Mouse (Mus musculus) activated CD4-positive, CD25-positive, alpha-beta regulatory T cell, adult 4 months (primary cell): ENCODE results near the gene Gm266. TPM values are rescaled to one million over a fixed set of nuclear protein-coding genes. Genes with fewer than 3 reads are reported as not detected.
"Not testable (repeated sequence)": the region's sequence is repeated elsewhere in the genome, so short reads cannot be mapped to it uniquely, and the experiment has no call there.

Source experiments
- ATAC-seq: one replicate; pipeline ENCODE4 v1.8.0; 2017
- polyA plus RNA-seq, 2 experiments: library from polyadenylated mRNA; unstranded; fragments of 100-300 nt; shearing (Covaris generic); gene quantifications; one replicate each; pipeline ENCODE4 v1.2.1; 2017

Gm266 gene
- not detected for polyA plus RNA-seq

DNA sequence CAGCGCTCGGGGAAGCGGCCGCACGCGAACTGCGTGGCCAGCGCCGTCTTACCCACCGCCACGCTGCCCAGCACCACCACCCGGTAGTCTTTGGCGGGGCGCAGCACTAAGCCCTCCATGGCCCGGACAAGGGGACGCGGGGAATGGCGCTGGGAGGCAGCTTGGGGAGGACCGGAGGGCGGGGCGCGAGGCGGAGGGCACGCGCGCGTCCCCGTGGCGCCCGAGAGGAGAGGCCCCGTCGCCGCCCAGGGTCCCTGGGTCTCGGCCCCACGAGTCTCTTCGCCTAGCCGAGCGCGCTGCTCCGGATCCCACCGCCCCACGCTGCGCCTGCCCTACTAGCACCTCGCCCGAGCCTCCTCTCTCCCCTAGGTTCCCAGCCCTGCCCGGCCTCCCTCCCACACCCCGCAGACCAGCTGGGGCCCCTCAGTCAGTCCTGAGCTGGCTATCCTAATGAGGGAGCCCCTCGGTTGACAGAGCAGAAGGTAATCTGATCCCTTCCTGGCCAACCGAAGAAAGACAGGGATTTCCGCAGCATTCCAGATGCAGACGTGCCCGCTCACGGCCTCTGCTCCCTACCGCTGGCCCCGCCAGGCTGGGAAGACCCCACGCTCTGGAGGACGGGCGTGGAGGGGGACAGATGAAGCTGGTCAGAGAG is at the start of gene Gm266:
TSS of gene Gm266 (minus strand) at position 172 of the 655 bp plus-strand sequence.
- no peak for ATAC-seq

DNA sequence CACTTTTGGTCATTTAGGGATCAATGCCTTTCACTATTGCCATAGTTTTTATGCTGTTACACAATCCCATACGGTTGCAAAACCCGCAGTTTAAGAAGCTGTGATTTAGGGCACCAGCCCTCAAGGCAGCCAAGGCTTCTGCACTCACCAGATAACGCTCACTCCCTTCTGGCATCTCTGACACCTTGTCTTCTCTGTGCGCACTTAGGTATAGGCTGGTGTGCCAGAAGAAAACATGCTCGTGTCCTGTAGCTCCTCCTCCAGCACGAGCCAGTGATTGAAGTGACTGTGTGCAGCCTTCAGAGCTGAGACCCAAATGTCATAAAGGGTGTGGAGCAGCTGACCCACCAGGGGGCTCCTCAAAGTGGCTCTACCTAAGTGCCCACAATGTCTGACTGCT is 49.7 kb upstream of the Gm266 start:
- ATAC-seq: no peak

- ATAC-seq: no peak
These were observed 47.6 kb upstream of the Gm266 start for GRCm38 (mm10) chr12:111533096-111533794.

DNA sequence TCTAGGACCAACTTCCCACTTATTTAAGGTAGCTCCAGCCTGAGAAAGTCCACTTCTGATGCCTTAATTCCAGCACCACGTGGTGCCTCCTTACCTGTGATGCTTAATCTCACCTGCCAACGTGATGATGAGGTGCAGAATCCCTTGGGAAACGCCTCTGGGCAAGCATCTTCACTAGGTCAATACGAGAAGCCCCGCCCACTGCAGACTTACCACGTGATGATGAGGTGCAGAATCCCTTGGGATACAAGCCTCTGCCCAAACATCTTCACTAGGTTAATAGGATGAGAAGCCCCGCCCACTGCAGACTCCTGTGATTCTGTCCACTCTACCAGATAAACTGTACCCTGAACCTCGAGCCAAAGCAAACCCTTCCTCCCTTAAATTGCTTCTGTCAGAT is 43.6 kb upstream of the Gm266 start:
- ATAC-seq: no peak

- ATAC-seq: no peak
These were observed 42.1 kb upstream of the Gm266 start for GRCm38 (mm10) chr12:111527643-111528281.

DNA sequence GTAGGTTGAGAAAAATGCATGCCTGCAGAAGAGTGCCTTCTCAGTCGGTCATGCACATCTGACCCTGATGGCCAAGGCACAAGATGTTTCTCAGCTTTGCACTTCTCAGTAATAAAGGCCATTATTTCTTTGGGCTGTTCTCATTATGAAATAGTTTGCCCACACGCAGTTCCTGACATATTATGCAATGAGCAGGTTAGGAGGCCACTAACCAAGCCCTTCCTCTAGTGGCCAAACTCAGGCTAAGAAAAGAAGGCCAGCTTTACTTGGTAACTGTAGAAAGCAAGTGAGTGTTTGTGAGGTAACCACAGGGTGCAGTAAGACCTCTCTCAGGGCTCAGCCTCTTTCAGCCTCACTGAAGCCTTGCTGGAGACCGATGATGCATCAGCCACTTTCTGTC is 39.3 kb upstream of the Gm266 start:
- no peak for ATAC-seq

DNA sequence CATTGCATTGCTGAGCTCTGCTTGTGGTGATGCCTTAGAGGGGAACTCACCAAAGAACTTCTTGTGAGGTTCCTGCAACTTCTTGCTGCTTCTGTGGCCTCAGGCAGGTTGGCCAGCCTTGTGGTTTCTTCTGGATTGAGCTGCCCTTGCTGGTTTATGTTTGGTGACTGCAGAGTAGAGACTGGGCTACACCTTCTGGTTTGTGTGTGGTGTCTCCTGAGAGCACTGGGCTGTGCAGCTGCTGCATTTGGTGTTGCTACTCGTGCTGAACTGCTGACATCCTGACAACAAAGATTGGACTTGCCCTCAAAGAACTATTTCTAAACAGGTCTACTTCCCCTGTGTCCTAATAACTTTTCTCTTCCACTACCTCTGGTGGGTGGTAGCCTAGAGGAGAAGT is 38.8 kb upstream of the Gm266 start:
- no peak for ATAC-seq

- no peak for ATAC-seq
These were observed 35.4 kb upstream of the Gm266 start for GRCm38 (mm10) chr12:111520994-111521393.

DNA sequence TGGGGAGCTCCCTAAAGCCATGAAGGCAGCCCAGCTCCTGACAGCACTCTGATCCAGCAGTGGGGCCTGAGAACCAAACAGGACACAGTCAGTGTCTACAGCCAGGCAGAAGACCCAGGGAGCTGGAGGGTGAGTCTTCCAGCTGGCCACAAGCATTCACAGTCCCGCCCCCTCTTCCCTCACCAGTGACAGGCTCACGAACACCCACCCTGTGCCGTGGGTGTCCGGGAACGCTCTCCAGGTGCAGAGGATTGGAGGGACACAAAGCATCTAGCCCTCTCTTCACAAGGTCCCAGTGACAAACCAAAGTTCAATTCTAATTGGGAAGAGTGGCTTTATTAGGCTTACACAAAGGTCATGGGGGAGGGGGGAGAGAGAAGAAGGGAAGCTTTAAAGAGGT is 34.2 kb upstream of the Gm266 start:
- ATAC-seq: no peak

- ATAC-seq: no peak
These were observed 32.8 kb upstream of the Gm266 start for GRCm38 (mm10) chr12:111518391-111518790.

- ATAC-seq: no peak
These were observed 32.3 kb upstream of the Gm266 start for GRCm38 (mm10) chr12:111517901-111518300.

GRCm38 (mm10) chr12:111516826-111517225 is 31.2 kb upstream of the Gm266 start:
- peak; percentile 78 for ATAC-seq

DNA sequence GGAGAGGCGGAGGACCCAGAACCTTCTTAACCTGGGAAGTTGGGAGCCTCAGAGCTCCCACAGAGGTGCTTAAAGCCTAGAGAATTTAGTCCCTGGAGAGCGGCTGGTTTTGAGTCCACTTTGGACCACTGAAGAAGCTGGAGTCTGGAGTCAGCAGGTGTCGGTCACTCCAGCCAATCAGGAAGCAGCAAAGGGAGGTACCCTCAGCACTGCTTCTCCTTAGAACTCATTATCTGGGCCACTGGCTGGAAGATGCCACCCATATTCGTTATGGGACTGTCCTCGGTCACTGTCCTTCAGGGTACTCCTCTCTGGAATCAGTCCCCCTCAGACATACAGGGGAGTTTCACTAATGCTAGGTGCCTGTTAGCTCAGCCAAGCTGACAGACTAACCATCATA is 30.3 kb upstream of the Gm266 start:
- no peak for ATAC-seq

- ATAC-seq: no peak
These were observed 29.4 kb upstream of the Gm266 start for GRCm38 (mm10) chr12:111514874-111515649.

GRCm38 (mm10) chr12:111514231-111514792 is 28.7 kb upstream of the Gm266 start:
- ATAC-seq: no peak

DNA sequence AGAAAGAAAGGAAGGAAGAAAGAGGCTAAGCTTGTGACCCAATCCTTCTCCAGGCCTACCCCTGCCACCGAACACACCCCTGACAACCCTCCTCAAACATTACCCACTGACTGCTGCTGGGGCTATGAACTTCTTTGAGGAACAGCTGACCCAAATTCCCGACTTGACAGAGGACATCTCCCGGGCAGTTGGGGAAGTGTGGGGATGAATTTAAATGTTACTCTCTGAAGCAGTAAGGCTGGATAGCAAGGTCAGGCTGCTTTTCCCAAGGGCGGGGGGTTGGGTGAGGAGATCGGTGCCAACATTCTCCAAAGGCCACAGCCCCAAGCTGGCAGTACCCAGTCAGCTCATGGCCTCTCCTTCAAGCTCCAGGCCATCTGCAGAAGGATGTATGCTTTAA is 28.1 kb upstream of the Gm266 start:
- ATAC-seq: no peak

DNA sequence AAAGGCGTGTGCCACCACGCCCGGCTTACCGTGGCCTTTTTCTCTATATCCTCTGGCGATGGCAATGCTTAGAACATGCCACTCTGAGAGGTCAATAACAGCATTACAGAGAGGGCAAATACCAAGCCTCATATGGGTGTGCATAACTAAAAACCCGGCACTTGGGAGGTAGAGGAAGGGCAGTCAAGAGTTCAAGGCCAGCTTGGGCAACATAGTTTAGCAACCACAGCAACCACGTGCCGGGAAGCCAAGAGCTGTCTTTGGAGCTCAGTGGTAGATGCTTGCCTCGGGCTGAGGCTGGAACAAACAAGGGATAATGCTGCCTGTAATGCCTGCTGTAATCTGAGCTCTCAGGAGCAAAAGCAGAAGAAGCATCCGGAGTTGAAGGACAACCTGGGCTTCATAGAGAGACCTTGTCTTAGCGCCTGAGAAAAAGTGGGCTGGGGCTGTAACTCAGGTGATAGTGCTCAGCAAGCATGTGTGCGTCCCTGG is 27.0 kb upstream of the Gm266 start:
- no peak for ATAC-seq

GRCm38 (mm10) chr12:111508438-111508837 is 22.8 kb upstream of the Gm266 start:
- ATAC-seq: not testable (repeated sequence)

DNA sequence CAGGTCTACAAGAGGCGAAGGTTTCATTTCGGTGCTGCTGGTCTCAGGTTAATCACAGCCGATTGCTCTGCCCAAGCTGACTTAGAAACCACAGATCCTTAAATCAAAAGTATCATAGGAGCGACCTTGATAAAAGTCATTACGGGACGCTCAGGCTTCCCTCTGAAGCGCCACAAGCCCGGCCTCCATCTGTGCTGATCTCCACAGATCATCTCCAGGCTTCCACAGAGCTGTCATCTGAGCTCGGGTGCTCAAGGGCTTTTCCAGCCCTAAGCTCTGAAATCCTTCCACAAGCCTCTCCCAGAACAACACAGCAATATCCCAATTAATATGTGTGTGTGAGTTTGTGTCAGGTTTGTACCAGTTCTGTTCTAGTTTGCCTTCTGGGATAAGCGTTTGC is 22.3 kb upstream of the Gm266 start:
- no peak for ATAC-seq

DNA sequence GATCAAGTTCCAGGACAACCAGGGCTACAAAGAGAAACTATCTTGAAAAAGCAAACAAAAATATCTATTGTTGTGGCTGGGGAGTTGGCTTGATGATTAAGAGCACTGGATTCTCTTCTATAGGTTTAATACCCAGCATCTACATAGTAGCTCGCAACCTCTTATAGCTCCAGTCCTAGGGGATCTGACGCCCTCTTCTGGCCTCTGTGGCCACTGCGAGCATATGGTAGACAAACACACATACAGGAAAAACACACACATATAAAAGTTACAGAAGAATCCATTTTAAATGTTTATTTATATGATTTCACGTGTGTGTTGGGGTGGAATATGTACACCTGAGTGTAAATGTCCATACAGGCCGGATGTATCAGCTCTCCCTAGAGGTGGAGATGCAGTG is 21.4 kb upstream of the Gm266 start:
- ATAC-seq: no peak

GRCm38 (mm10) chr12:111504904-111505303 is 19.3 kb upstream of the Gm266 start:
- ATAC-seq: no peak

DNA sequence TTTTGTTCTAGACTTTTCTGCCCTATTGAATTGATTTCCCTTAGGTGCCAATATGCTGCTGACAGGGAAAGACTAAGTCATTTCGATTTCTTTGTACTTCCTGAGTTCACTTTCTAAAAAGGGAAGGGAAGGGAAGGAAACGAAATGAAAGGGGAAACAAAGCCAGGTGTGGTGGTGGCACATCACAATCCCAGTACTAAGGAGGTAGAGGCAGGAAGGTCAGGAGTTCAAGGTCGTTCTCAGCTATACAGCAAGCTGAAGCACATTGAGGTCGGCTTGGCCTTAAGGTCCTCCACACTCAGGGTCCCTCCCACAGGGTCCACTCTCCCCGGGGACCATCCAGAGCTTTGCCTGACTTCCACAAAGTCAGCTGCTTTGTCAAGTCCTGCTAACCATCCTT is 17.9 kb upstream of the Gm266 start:
- no peak for ATAC-seq
